Mouse (Mus musculus) gastrocnemius, postnatal 4 days (tissue): ENCODE results near the gene Klf15. TPM values are rescaled to one million over a fixed set of nuclear protein-coding genes. Genes with fewer than 3 reads are reported as not detected.

Experiments
- DNase-seq, 2 experiments: peaks; one replicate each; pipeline ENCODE4 v3.0.0; 2021 to 2022; ENCODE audit warnings: low spot score in 2 of 2, mixed read lengths in 2 of 2
- total RNA-seq, 2 experiments: library from RNA; stranded (reverse); gene quantifications; 2 replicates each; pipeline ENCODE4 v1.2.3; 2021

The Klf15 gene
- total RNA-seq, 2 experiments from 2014 or later = 6.3 to 6.7 TPM

GRCm38 (mm10) chr6:90463890-90464421 is 1.6 kb downstream of the Klf15 start:
- DNase-seq = no peak

GRCm38 (mm10) chr6:90465028-90465640 is 2.8 kb downstream of the Klf15 start:
- DNase-seq = no peak

- no peak for DNase-seq
Measured at GRCm38 (mm10) chr6:90466079-90466478, 3.7 kb downstream of the Klf15 start.

GRCm38 (mm10) chr6:90466847-90467410 is 4.6 kb downstream of the Klf15 start:
- no peak for DNase-seq

- DNase-seq = no peak
Measured at GRCm38 (mm10) chr6:90468216-90468615, 5.8 kb downstream of the Klf15 start.

- no peak for DNase-seq
Measured at GRCm38 (mm10) chr6:90469041-90469440, 6.7 kb downstream of the Klf15 start.

GRCm38 (mm10) chr6:90470255-90470654 is 7.9 kb downstream of the Klf15 start:
- DNase-seq = no peak

- DNase-seq = peak; percentile 39 to 66
Measured at GRCm38 (mm10) chr6:90470947-90471541, 8.7 kb downstream of the Klf15 start.

GRCm38 (mm10) chr6:90472079-90472478 is 9.7 kb downstream of the Klf15 start:
- DNase-seq = no peak

- DNase-seq = no peak
Measured at GRCm38 (mm10) chr6:90472697-90473096, 10.3 kb downstream of the Klf15 start.

- DNase-seq = no peak
Measured at GRCm38 (mm10) chr6:90473630-90474360, 11.4 kb downstream of the Klf15 start.

- DNase-seq = no peak
Measured at GRCm38 (mm10) chr6:90474361-90474750, 12.0 kb downstream of the Klf15 start.

- no peak for DNase-seq
Measured at GRCm38 (mm10) chr6:90475176-90475853, 12.9 kb downstream of the Klf15 start.

GRCm38 (mm10) chr6:90475854-90476212 is 13.5 kb downstream of the Klf15 start:
- DNase-seq = no peak

GRCm38 (mm10) chr6:90476941-90477518 is 14.7 kb downstream of the Klf15 start:
- DNase-seq = no peak

- no peak for DNase-seq
Measured at GRCm38 (mm10) chr6:90484249-90484648, 21.9 kb downstream of the Klf15 start.

- no peak for DNase-seq
Measured at GRCm38 (mm10) chr6:90484876-90485275, 22.5 kb downstream of the Klf15 start.

- no peak for DNase-seq
Measured at GRCm38 (mm10) chr6:90486176-90486921, 24.0 kb downstream of the Klf15 start, which contains the start of gene Aldh1l1. Aldh1l1 (plus strand) TSS chr6:90486427.

GRCm38 (mm10) chr6:90487531-90487930 is 25.2 kb downstream of the Klf15 start:
- DNase-seq = no peak

GRCm38 (mm10) chr6:90489532-90489931 is 27.2 kb downstream of the Klf15 start:
- DNase-seq = no peak
